Mouse (Mus musculus): ENCODE measurements around the gene Dtx3l.

The Dtx3l gene

GRCm38 (mm10) chr16:35921676-35922235 lies 17.2 kb downstream of the Dtx3l start:
- no peaks in the 10 kb centered on the region for H3K36me3 ChIP-seq (ENCODE audit: insufficient read depth, low read length)
- peaks cover 13% of the 10 kb centered on the region for H3K4me1 ChIP-seq (replicated peaks; ENCODE audit: low read depth, low read length)
- no peak overlapping the region for H3K4me3 ChIP-seq (replicated peaks; ENCODE audit: low read length)
- TF ChIP-seq POU5F1 (IDR thresholded peaks at IDR 0.05; ENCODE audit: borderline replicate concordance, low read length) (no peak), NANOG (IDR thresholded peaks at IDR 0.05; ENCODE audit: borderline replicate concordance, low read length) (no peak), CTCF (conservative IDR thresholded peaks at IDR 0.05; ENCODE audit: low read length) (no peak)
- no peaks in the 10 kb centered on the region for H3K9me3 ChIP-seq (ENCODE audit: low read length)
- H3K27me3 ChIP-seq (ENCODE audit: insufficient read depth, low read length): no peaks in the 10 kb centered on the region; the same call in 1 of the 2 replicates

GRCm38 (mm10) chr16:35918721-35919543 lies 20.0 kb downstream of the Dtx3l start:
- H3K36me3 ChIP-seq (ENCODE audit: insufficient read depth, low read length): no peaks in the 10 kb centered on the region
- TF ChIP-seq NANOG (IDR thresholded peaks at IDR 0.05; ENCODE audit: borderline replicate concordance, low read length) (no peak), POU5F1 (IDR thresholded peaks at IDR 0.05; ENCODE audit: borderline replicate concordance, low read length) (no peak), CTCF (conservative IDR thresholded peaks at IDR 0.05; ENCODE audit: low read length) (no peak)
- no peak overlapping the region for H3K4me3 ChIP-seq (replicated peaks; ENCODE audit: low read length)
- H3K4me1 ChIP-seq (replicated peaks; ENCODE audit: low read depth, low read length): peaks cover 19% of the 10 kb centered on the region
- no peaks in the 10 kb centered on the region; the same call in 1 of the 2 replicates for H3K27me3 ChIP-seq (ENCODE audit: insufficient read depth, low read length)
- H3K9me3 ChIP-seq (ENCODE audit: low read length): no peaks in the 10 kb centered on the region

GRCm38 (mm10) chr16:35914301-35914700 lies 24.6 kb downstream of the Dtx3l start:
- Histone ChIP-seq H3K9me3 (ENCODE audit: low read length) (peaks cover 5% of the 10 kb centered on the region), H3K36me3 (ENCODE audit: insufficient read depth, low read length) (no peaks in the 10 kb centered on the region), H3K4me3 (replicated peaks; ENCODE audit: low read length) (no peak overlapping the region), H3K4me1 (replicated peaks; ENCODE audit: low read depth, low read length) (peaks cover 28% of the 10 kb centered on the region), H3K27me3 (ENCODE audit: insufficient read depth, low read length) (no peaks in the 10 kb centered on the region)
- TF ChIP-seq NANOG (IDR thresholded peaks at IDR 0.05; ENCODE audit: borderline replicate concordance, low read length) (no peak), CTCF (conservative IDR thresholded peaks at IDR 0.05; ENCODE audit: low read length) (no peak), POU5F1 (IDR thresholded peaks at IDR 0.05; ENCODE audit: borderline replicate concordance, low read length) (no peak)

GRCm38 (mm10) chr16:35913526-35913925 lies 25.4 kb downstream of the Dtx3l start:
- Histone ChIP-seq H3K36me3 (ENCODE audit: insufficient read depth, low read length) (no peaks in the 10 kb centered on the region), H3K4me1 (replicated peaks; ENCODE audit: low read depth, low read length) (peaks cover 20% of the 10 kb centered on the region), H3K9me3 (ENCODE audit: low read length) (peaks cover 12% of the 10 kb centered on the region), H3K4me3 (replicated peaks; ENCODE audit: low read length) (no peak overlapping the region), H3K27me3 (ENCODE audit: insufficient read depth, low read length) (no peaks in the 10 kb centered on the region)
- TF ChIP-seq POU5F1 (IDR thresholded peaks at IDR 0.05; ENCODE audit: borderline replicate concordance, low read length): no peak
- TF ChIP-seq CTCF (conservative IDR thresholded peaks at IDR 0.05; ENCODE audit: low read length): peak; percentile 77
- no peak for TF ChIP-seq NANOG (IDR thresholded peaks at IDR 0.05; ENCODE audit: borderline replicate concordance, low read length)

GRCm38 (mm10) chr16:35911449-35911848 lies 27.5 kb downstream of the Dtx3l start:
- Histone ChIP-seq H3K4me3 (replicated peaks; ENCODE audit: low read length) (no peak overlapping the region), H3K36me3 (ENCODE audit: insufficient read depth, low read length) (no peaks in the 10 kb centered on the region), H3K27me3 (ENCODE audit: insufficient read depth, low read length) (no peaks in the 10 kb centered on the region), H3K4me1 (replicated peaks; ENCODE audit: low read depth, low read length) (peaks cover 22% of the 10 kb centered on the region), H3K9me3 (ENCODE audit: low read length) (peaks cover 12% of the 10 kb centered on the region)
- TF ChIP-seq NANOG (IDR thresholded peaks at IDR 0.05; ENCODE audit: borderline replicate concordance, low read length): no peak
- TF ChIP-seq POU5F1 (IDR thresholded peaks at IDR 0.05; ENCODE audit: borderline replicate concordance, low read length): no peak
- TF ChIP-seq CTCF (conservative IDR thresholded peaks at IDR 0.05; ENCODE audit: low read length): no peak

- Histone ChIP-seq H3K9me3 (ENCODE audit: low read length) (peaks cover 19% of the 10 kb centered on the region), H3K4me3 (replicated peaks; ENCODE audit: low read length) (no peak overlapping the region), H3K36me3 (ENCODE audit: insufficient read depth, low read length) (no peaks in the 10 kb centered on the region), H3K27me3 (ENCODE audit: insufficient read depth, low read length) (no peaks in the 10 kb centered on the region), H3K4me1 (replicated peaks; ENCODE audit: low read depth, low read length) (peaks cover 43% of the 10 kb centered on the region)
- TF ChIP-seq CTCF (conservative IDR thresholded peaks at IDR 0.05; ENCODE audit: low read length): no peak
- no peak for TF ChIP-seq POU5F1 (IDR thresholded peaks at IDR 0.05; ENCODE audit: borderline replicate concordance, low read length)
- TF ChIP-seq NANOG (IDR thresholded peaks at IDR 0.05; ENCODE audit: borderline replicate concordance, low read length): no peak
Observed at GRCm38 (mm10) chr16:35907432-35908201, 31.3 kb downstream of the Dtx3l start.

- no peak overlapping the region for H3K4me3 ChIP-seq (replicated peaks; ENCODE audit: low read length)
- no peak for TF ChIP-seq POU5F1 (IDR thresholded peaks at IDR 0.05; ENCODE audit: borderline replicate concordance, low read length)
- no peak for TF ChIP-seq NANOG (IDR thresholded peaks at IDR 0.05; ENCODE audit: borderline replicate concordance, low read length)
- TF ChIP-seq CTCF (conservative IDR thresholded peaks at IDR 0.05; ENCODE audit: low read length): no peak
- H3K4me1 ChIP-seq (replicated peaks; ENCODE audit: low read depth, low read length): peaks cover 38% of the 10 kb centered on the region
Observed at GRCm38 (mm10) chr16:35906887-35907286, 32.1 kb downstream of the Dtx3l start.

More at GRCm38 (mm10) chr16:35906887-35907286, 32.1 kb downstream of the Dtx3l start:
- Histone ChIP-seq H3K9me3 (ENCODE audit: low read length) (peaks cover 22% of the 10 kb centered on the region), H3K27me3 (ENCODE audit: insufficient read depth, low read length) (no peaks in the 10 kb centered on the region), H3K36me3 (ENCODE audit: insufficient read depth, low read length) (no peaks in the 10 kb centered on the region)
